Mouse (Mus musculus): ENCODE measurements at regions not wholly inside any gene's neighbourhood (a gene's known extent, or its start where the extent isn't known, plus 50 kb on each side); places are given as distances from the start of the nearest gene placed in this dataset.

- no peak for TF ChIP-seq CTCF (IDR thresholded peaks at IDR 0.05; ENCODE audit: borderline replicate concordance, extremely low read depth, insufficient read depth, insufficient read length)
- no peak for TF ChIP-seq POLR2A (IDR thresholded peaks at IDR 0.05; ENCODE audit: borderline replicate concordance, extremely low read depth, insufficient read depth, insufficient read length, poor library complexity, severe bottlenecking)
These were observed 247.5 kb downstream of the Zfp619 start for GRCm38 (mm10) chr7:39765094-39765493.
